Mouse (Mus musculus) left cerebral cortex, adult 9 months (tissue): ENCODE results near the gene Sdad1.
A peak's percentile ranks its signal among the peaks of the same experiment; 100 is the strongest.

ENCODE experiments used
- DNase-seq, 2 experiments: peaks; one replicate each; pipeline ENCODE4 v3.0.0; 2022; ENCODE audit warnings: low spot score in 2 of 2

The Sdad1 gene

GRCm38 (mm10) chr5:92312046-92312715 lies 1.9 kb upstream of the Sdad1 start:
- DNase-seq: peak; percentile 37 to 93

DNA sequence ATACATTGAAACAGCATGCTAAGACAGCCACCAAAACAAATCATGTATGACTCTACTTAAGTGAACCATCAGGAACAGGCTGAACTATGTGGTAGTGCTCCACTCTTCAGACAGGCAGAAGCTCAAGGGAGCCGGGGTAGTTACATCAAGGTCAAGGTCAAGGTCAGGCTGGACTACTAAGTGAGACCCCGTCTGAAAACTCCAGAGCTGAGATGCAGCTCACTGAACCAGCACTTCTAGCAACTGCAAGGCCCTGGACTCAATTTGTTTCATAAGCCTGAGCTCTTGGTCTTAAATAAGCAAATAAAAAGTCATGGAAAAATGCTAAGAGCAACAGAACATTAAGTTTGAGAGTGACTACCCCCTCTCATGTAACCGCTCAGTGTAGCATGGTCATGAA lies 6.0 kb downstream of the Sdad1 start:
- no peak for DNase-seq

GRCm38 (mm10) chr5:92302149-92302840 lies 8.0 kb downstream of the Sdad1 start:
- no peak for DNase-seq

- no peak for DNase-seq
Observed at GRCm38 (mm10) chr5:92294525-92294924, 15.8 kb downstream of the Sdad1 start.

- no peak for DNase-seq
Observed at GRCm38 (mm10) chr5:92291652-92292414, 18.4 kb downstream of the Sdad1 start.

GRCm38 (mm10) chr5:92287840-92288239 lies 22.4 kb downstream of the Sdad1 start:
- no peak for DNase-seq

DNA sequence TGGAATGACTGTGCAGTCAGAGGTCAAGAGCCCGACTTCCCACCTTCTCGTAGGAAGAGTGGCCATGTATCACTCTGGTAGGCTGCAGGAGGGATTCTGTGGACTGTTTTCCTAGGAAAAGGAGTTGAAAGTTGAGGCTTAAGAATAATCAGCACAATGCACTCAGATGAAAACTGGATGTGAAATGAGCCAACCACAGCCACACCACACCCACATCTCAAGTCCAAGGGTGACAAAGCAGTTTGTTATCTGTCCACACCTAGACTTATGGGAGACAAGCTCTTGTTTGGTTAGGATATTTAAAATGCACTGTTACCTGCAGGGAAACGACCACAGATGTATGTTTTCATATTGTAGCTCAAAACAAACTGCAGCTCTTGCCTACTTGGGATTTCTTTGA lies 27.2 kb downstream of the Sdad1 start:
- DNase-seq: no peak

- no peak for DNase-seq
Observed at GRCm38 (mm10) chr5:92282571-92282970, 27.7 kb downstream of the Sdad1 start.

DNA sequence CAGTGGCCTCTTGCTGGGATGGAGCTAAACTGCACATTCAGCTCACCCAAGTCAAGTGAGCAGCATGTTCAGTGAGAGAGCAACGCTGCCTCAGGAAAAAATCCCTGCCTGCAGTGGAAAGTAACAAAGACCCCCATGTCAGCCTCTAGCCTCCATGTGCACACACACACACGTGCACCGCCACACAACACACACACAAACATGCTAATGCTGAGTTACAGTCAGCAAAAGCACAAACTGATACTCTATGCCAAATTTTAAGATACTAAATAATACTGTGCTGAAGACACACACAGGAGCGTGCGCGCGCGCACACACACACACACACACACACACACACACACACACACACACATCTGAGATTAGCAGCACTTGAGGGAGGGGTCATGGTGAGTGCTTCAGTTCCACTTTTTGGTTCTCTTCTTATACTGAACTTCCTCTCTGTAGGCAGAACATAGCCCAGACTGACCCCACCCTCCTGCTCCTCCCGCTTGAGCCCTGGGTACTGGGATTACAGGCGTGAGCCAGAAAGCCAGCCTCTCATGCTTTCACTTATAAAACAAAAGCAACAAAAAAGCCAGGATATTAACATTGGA lies 31.2 kb downstream of the Sdad1 start:
- DNase-seq: no peak

- DNase-seq: peak; percentile 58 to 82
Observed at GRCm38 (mm10) chr5:92277437-92278394, 32.6 kb downstream of the Sdad1 start, which contains the start of gene Naaa. Naaa (minus strand) TSS chr5:92278170.

- no peak for DNase-seq
Observed at GRCm38 (mm10) chr5:92270496-92270895, 39.8 kb downstream of the Sdad1 start.

DNA sequence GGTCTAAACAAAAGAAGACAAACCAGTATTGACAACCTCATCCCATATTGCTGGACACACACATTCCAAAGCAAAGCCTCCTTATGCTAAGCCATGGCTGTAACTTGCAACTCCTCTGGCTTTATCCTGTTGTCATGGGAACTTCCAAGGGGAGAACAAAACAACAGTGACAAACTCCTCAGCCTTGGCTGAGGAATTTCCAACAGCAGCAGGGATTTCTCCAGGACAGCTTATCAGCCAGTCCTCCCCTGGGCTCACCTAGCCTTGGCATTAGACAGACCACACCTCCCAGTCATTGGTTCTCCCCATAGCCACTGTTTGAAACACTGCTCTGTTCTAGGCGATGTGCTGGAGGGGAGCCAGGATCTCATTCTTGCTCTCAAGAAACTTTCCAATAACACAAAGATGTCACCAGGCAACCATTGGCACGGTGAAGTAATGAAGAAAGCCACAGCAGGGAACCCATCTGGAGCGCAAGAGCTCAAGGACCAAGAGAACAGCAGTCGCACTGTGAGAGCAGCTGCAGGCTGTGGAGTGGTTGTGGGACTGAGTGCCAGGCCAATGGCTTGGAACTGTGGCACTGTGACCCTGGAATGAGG lies 46.4 kb downstream of the Sdad1 start:
- peak; percentile 47 to 82 for DNase-seq

DNA sequence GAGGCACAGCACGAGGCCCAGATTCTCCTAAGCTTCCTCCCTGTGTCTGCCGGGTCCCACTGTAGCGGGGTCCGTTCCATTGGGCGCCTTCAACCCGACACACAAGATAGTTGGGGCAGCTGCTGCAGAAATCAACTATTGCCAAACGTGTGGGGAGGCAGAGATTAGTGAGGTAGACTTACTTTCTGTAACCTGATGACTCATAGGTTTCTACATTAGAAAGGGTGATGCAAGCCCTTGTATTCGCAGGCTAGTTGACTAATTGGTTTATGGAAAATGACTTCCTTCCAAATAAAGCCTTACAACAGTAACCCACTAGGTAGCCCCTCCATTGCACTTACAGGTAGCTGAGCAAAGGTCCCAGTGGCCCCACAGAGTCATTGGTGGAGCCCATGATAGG lies 47.6 kb downstream of the Sdad1 start:
- no peak for DNase-seq

GRCm38 (mm10) chr5:92256218-92256617 lies 54.1 kb downstream of the Sdad1 start, which contains the start of gene Ppef2:
Ppef2 (minus strand) TSS chr5:92256278.
- DNase-seq: no peak

- DNase-seq: no peak
Observed at GRCm38 (mm10) chr5:92254476-92254875, 55.8 kb downstream of the Sdad1 start.

- DNase-seq: no peak
Observed at GRCm38 (mm10) chr5:92252797-92253343, 57.4 kb downstream of the Sdad1 start.

GRCm38 (mm10) chr5:92252031-92252430 lies 58.2 kb downstream of the Sdad1 start:
- DNase-seq: no peak

DNA sequence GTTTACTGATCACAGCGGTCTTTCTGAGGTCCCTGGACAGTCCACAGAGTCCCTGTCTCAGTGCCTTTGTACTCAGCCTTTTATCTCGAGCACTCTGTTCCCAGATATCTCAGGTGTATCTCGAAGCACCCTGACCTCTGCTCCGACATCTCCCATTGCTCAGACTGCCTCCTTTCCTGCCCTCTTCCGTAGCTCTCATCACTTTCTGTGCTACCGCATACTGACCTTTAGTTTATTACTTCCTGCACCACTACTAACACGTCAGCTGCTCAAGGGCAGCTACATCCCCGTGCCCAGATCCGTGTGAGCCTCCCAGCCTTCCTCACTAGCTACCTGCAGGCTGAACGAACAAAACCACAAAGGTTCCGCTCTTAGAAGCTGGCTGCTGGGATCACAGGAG lies 61.7 kb downstream of the Sdad1 start:
- no peak for DNase-seq

DNA sequence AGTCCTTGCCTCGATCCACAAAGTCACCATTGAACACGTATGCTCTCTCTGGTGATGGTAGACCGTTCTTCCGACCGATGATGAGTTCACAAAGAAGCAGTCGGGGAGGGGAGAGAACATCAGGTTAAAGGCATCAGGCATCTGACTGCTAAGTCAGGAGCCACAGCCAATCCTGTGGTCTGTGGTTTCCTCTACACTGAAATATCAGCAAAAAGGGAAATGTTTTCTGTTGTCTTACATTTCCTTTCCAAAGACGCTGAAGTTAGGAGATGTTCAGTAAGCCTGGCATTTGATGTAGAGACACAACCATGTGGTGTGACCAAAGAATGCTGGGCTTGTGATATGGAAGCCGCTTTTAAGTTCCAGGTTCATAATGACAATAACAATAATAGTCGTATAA lies 64.8 kb downstream of the Sdad1 start:
- no peak for DNase-seq

DNA sequence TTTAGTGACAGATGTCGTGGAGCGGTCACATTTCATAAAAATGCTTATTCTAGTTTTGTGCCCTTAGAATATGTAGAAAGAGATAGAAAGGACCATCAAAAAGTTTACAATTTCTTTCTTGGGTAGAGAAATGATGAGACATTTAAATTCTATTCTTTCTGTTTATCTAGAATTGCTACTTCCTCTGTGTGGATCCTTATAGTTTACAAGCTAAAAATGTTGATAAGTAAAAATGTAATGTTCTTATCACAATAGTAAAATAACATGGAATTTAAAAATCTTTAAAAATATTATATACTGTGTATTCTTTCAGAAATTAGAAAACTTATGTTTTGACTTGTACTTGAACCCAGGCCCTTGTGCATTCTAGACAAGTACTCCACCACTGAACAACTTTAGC lies 65.4 kb downstream of the Sdad1 start:
- no peak for DNase-seq
